Mouse (Mus musculus) neural tube, embryonic 11.5 days (tissue): ENCODE data around the gene G6pd2. TPM values are rescaled to one million over a fixed set of nuclear protein-coding genes. Genes with fewer than 3 reads are reported as not detected.

Source experiments
- ATAC-seq: fragments of 200-750 bp; cut with Nextera tagmentation; 2 replicates; pipeline ENCODE4 v1.8.0; 2017; ENCODE audit warnings: moderate number of reproducible peaks, mild to moderate bottlenecking, moderate TSS enrichment, moderate library complexity; ENCODE audit not compliant: insufficient read depth, low FRiP score, low TSS enrichment
- DNase-seq: peaks from one replicate; pipeline ENCODE4 v3.0.0-alpha.2; 2015; ENCODE audit warnings: low spot score
- H3K27ac ChIP-seq: fragments of 300-500 bp; sonication (generic); 2 replicates; pipeline ENCODE4 v1.5.1; 2014; ENCODE audit warnings: low read depth, mild to moderate bottlenecking, low read length
- H3K27me3 ChIP-seq: fragments of 300-500 bp; sonication (generic); 2 replicates; pipeline ENCODE4 v1.6.1; 2014; ENCODE audit warnings: mild to moderate bottlenecking, low read length, mixed read lengths; ENCODE audit not compliant: control insufficient read depth, insufficient read depth
- H3K36me3 ChIP-seq: fragments of 300-500 bp; sonication (generic); 2 replicates; pipeline ENCODE4 v1.6.1; 2014; ENCODE audit warnings: mild to moderate bottlenecking, low read length, moderate library complexity, mixed read lengths; ENCODE audit not compliant: control insufficient read depth, insufficient read depth
- H3K4me1 ChIP-seq: fragments of 300-500 bp; sonication (generic); 2 replicates; pipeline ENCODE4 v1.6.1; 2014; ENCODE audit warnings: low read length, mixed read lengths; ENCODE audit not compliant: control insufficient read depth, insufficient read depth
- H3K4me2 ChIP-seq: fragments of 300-500 bp; sonication (generic); 2 replicates; pipeline ENCODE4 v1.6.1; 2014; ENCODE audit warnings: low read depth, mild to moderate bottlenecking, moderate library complexity
- H3K4me3 ChIP-seq: fragments of 300-500 bp; sonication (generic); 2 replicates; pipeline ENCODE4 v1.5.1; 2014; ENCODE audit warnings: low read depth, low read length
- H3K9ac ChIP-seq: fragments of 300-500 bp; sonication (generic); 2 replicates; pipeline ENCODE4 v1.6.1; 2014; ENCODE audit warnings: mild to moderate bottlenecking, low read length
- H3K9me3 ChIP-seq: fragments of 300-500 bp; sonication (generic); 2 replicates; pipeline ENCODE4 v1.6.1; 2016; ENCODE audit warnings: low read length; ENCODE audit not compliant: control insufficient read depth
- whole genome bisulfite sequencing: fragments of 180-500 bp; shearing (Covaris S2); extraction: QIAGEN DNeasy Blood & Tissue Kit; methylation state at CpG from one replicate; pipeline ENCODE4 v1.1.7; 2014; 5-methylcytosine and 5-hydroxymethylcytosine counted together
- polyA plus RNA-seq: library from polyadenylated mRNA; unstranded; fragments of >200 nt; fragmentation: Nextera tagmentation; extraction: Ambion mirVana; gene quantifications from 2 replicates; pipeline ENCODE4 v1.2.1, GENCODE M21; 2014

G6pd2 gene
- polyA plus RNA-seq, result not detected in 2 replicates

- H3K9ac ChIP-seq, result no peak within 1 kb of the TSS
- DNase-seq (no peak), ATAC-seq (no peak)
- no peaks in the 10 kb centered on the region for H3K9me3 ChIP-seq
- no peak within 1 kb of the TSS for H3K27ac ChIP-seq
- no peak within 1 kb of the TSS for H3K4me2 ChIP-seq
- H3K4me3 ChIP-seq, result no peak within 1 kb of the TSS
- H3K27me3 ChIP-seq, result no peaks in the 10 kb centered on the region
- 92% methylated on average over 2 of the region's 2 CpGs for WGBS
- no peaks in the 10 kb centered on the region for H3K36me3 ChIP-seq
- H3K4me1 ChIP-seq, result no peaks in the 10 kb centered on the region
Observed at GRCm38 (mm10) chr5:61808516-61808915, at the start of gene G6pd2. TSS of gene G6pd2 (plus strand) at chr5:61808816.

- no peaks in the 10 kb centered on the region for H3K4me1 ChIP-seq
- no peak for ATAC-seq
- no peak overlapping the region for H3K4me2 ChIP-seq
- DNase-seq, result no peak
- H3K27me3 ChIP-seq, result no peaks in the 10 kb centered on the region
- 71% methylated on average over 1 of the region's 1 CpGs for WGBS
- H3K4me3 ChIP-seq, result no peak overlapping the region
- no peak overlapping the region for H3K9ac ChIP-seq
- no peak overlapping the region for H3K27ac ChIP-seq
- no peaks in the 10 kb centered on the region for H3K36me3 ChIP-seq
- no peaks in the 10 kb centered on the region for H3K9me3 ChIP-seq
Observed at GRCm38 (mm10) chr5:61764214-61764613, 44.4 kb upstream of the G6pd2 start.

- ATAC-seq (no peak), DNase-seq (no peak)
- H3K27ac ChIP-seq, result no peak overlapping the region
- H3K4me2 ChIP-seq, result no peak overlapping the region
- no peaks in the 10 kb centered on the region for H3K9me3 ChIP-seq
- no peak overlapping the region for H3K9ac ChIP-seq
- H3K4me3 ChIP-seq, result no peak overlapping the region
- H3K4me1 ChIP-seq, result no peaks in the 10 kb centered on the region
- H3K27me3 ChIP-seq, result no peaks in the 10 kb centered on the region
- H3K36me3 ChIP-seq, result no peaks in the 10 kb centered on the region
Observed at GRCm38 (mm10) chr5:61832935-61833551, 24.4 kb downstream of the G6pd2 start.

GRCm38 (mm10) chr5:61843891-61844290, 35.3 kb downstream of the G6pd2 start:
- no peaks in the 10 kb centered on the region for H3K4me1 ChIP-seq
- no peak overlapping the region for H3K27ac ChIP-seq
- H3K9me3 ChIP-seq, result no peaks in the 10 kb centered on the region
- ATAC-seq (no peak), DNase-seq (no peak)
- 83% methylated on average over 2 of the region's 2 CpGs for WGBS
- no peaks in the 10 kb centered on the region for H3K27me3 ChIP-seq
- no peaks in the 10 kb centered on the region for H3K36me3 ChIP-seq
- no peak overlapping the region for H3K4me3 ChIP-seq
- no peak overlapping the region for H3K9ac ChIP-seq
- H3K4me2 ChIP-seq, result no peak overlapping the region
